Mouse (Mus musculus) skeletal muscle tissue, adult 2 months (tissue): ENCODE measurements around the gene Olfr1256.

ENCODE experiments used
- DNase-seq: peaks from one replicate; pipeline ENCODE4 v3.0.0-alpha.2; 2012; ENCODE audit warnings: low read depth, low spot score

The Olfr1256 gene

DNA sequence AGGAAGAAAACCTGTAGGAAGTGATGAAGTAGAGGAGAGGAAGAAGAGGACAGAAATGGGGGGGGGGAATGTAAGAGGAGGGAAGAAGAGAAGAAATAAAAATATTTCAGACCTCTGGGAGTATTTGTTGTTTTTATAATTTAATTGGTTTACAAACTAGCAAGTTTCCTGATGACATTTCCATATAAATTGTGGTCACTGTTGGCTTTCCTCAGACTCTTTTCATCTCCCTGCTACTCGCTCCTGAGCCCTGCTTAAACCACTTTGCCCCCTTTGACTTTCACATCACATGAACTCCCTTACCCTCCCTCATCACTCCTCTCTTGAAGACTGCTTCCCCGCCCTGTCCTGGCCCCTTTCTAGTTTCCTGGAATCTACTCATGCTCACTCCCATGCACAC is at the start of gene Olfr1256:
Olfr1256 (minus strand) TSS at position 101 of the 400 bp plus-strand sequence.
- no peak for DNase-seq

DNA sequence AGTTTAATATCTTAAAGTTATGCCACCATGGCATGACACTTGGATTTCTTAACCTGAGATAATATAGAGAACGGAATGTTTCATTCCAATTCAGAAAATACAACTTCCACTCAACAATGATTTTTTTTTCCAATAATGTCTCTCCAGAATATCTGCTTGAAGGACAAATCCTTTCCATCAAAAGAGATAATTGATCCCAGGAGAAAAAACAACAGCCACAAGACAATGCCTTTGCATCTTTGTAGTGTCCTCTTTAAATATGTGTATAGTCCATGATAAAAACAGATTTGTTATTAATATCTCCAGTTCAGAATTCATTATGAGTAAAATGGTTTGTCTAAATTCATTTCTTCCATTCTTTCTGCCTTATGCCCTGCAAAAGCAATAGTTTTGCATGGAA is 36.8 kb upstream of the Olfr1256 start, which contains the start of gene Olfr1257:
Olfr1257 (plus strand) TSS at position 301 of the 400 bp plus-strand sequence.
- DNase-seq = no peak

DNA sequence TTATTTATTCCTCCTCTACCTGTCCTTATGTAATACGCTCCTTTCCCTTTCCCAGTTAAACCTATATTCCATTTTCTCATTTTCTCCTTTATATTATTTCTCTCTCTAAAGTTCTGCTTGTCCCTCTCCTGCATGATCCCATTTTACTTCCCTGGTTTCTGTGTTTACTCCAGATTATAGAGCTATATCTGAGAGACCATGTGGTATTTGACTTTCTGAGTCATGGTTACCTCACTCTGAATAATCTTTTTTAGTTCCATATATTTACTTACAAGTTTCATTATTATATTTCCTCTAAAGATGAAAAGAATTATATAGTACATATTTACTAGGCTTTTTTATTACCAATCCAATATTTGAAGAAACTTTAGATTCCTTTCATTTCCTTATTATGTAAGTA is 7.9 kb upstream of the Olfr1256 start:
- no peak for DNase-seq

DNA sequence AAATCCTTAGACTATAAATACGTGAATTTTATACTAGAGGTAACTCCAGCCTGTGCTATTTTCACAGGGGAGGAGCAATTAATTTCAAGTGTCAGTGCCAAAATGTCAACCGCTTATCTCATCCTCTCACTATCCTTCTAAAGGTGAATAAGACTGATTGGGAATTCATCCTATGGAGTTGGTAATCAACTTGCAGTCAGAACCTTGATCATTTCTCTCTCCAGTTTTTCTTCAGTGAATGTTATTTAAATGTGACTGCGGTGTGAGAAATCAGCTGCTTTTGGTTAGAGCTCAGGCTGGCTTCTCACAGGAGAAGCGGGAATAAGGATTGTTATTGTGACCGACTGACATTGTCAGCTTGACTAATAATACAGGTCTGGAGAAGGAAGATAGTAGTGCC is 6.8 kb upstream of the Olfr1256 start, which contains the start of gene Olfr48:
Olfr48 (minus strand) TSS at position 101 of the 400 bp plus-strand sequence.
- DNase-seq = no peak

DNA sequence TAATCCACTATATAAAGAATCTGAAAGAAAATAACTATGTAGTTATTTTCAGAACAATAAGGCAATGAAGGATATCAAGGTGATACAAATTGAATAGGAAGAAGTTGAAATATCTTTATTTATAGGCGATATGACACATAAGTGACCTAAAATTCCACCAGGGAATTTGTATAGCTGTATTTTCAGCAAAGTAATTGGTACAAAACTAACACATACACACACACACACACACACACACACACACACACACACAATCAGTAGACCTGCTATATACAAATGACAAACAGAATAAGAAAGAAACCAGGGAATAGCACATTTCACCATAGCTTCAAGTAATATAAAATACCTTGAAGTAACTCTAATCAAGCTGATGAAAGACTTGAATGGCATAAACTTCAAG is 21.1 kb downstream of the Olfr1256 start:
- no peak for DNase-seq

DNA sequence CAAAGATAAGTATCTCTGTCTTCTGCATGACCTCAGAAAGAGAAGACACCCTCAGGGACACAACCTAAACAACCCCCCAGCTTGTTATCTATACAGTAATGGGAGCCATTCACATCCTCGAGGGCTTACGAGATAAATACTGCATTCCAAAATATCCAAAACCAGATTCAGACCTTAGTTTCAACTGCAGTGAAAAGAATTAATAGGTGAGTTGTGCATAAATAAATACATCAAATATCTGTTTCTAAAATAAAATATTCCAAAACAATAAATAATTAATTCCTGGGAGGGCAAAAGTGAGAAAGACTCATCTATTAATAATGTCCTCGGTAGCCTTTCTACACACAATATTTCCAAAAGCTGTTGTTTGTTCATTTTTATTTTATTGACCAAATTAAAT is 29.6 kb downstream of the Olfr1256 start, which contains the start of gene Olfr1255:
Olfr1255 (plus strand) TSS at position 301 of the 400 bp plus-strand sequence.
- no peak for DNase-seq

DNA sequence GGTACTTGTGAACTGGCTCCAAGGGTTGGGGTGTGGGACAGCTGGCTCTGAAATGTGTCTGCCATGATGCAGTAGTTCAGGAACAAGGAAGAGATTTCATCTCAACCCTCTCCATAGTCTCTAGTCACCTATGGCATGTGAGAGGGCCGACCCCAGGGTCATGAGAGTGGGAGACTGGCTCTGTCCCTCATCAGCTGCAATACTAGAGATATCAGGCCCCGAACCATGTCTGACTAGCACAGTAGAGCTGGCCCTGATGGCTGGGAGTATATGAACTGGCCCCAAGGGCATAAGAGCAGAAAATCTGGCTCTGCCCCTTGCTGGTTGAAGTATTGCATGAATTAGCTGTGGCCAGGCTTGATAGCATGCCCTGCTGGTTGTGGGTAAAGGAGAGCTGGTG is 30.6 kb downstream of the Olfr1256 start:
- DNase-seq = no peak

DNA sequence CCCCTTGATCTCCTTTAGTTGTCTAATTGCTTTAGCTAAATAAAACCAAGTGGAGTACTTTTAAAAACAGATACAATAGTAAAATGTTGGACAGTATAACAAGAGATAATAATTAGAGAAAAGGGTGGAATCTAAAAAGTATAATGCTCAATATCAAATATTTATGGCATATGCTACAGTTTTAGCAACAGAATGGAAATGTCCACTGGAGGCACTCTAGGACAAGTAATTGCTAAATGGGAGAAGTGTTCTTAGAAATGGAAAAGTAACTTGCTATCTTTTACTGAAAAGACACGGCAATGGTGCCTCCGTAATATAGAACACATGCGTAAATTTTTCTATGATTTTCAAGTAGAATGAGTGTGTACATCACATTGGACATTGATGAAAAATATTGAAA is 41.8 kb downstream of the Olfr1256 start:
- no peak for DNase-seq

DNA sequence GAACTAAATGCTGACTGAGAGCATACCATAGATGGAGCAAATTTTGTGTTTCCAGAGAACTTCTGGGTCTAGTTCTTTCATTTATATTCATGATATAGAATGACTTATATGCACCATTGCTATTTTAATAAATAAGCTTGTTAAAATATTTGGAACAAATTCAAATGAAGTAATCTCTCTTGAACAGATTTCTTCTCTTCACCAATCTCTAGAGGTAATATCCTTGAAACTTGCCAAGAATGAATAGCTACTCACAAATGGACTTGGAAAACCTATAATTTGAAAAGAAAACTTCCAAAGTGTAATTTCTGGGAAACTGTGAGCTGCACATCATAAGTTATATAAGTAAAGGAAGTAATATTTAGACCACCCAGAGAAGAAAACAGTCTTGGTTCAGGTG is 47.8 kb downstream of the Olfr1256 start, which contains the start of gene Olfr1254:
Olfr1254 (minus strand) TSS at position 101 of the 400 bp plus-strand sequence.
- DNase-seq = no peak
